Mouse (Mus musculus) stomach, postnatal 0 days (tissue): ENCODE results near the gene Vps33b.

Experiments
- CTCF ChIP-seq: IDR thresholded peaks from 2 replicates; pipeline ENCODE4 v1.5.1; 2016; ENCODE audit warnings: antibody characterized with exemption, low read depth, mild to moderate bottlenecking, moderate library complexity
- EP300 ChIP-seq: optimal IDR thresholded peaks from 2 replicates; pipeline ENCODE3; 2016; ENCODE audit warnings: antibody characterized with exemption

DNA sequence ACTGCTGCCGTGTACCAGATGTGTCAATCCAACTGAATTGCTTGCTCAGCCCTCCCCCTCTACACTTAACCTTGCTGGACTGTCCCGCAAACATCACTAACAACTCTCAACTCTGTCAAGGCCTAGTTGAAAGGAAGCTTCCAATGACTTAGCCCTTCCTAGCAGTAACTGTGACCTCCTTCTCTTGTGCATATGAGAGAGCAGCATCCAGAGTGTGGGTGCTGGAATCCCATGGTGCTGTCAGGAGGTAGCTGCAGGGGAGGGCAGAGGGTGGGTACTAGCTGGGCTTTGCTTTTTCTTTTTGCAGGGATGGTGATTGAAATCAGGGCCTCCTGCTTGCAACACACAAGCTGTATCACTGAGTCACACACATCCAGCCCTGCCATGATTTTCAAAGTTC is 4.0 kb downstream of the Vps33b start:
- TF ChIP-seq CTCF (no peak), EP300 (no peak)
